Mouse (Mus musculus): ENCODE measurements around the gene Asl.

DNA sequence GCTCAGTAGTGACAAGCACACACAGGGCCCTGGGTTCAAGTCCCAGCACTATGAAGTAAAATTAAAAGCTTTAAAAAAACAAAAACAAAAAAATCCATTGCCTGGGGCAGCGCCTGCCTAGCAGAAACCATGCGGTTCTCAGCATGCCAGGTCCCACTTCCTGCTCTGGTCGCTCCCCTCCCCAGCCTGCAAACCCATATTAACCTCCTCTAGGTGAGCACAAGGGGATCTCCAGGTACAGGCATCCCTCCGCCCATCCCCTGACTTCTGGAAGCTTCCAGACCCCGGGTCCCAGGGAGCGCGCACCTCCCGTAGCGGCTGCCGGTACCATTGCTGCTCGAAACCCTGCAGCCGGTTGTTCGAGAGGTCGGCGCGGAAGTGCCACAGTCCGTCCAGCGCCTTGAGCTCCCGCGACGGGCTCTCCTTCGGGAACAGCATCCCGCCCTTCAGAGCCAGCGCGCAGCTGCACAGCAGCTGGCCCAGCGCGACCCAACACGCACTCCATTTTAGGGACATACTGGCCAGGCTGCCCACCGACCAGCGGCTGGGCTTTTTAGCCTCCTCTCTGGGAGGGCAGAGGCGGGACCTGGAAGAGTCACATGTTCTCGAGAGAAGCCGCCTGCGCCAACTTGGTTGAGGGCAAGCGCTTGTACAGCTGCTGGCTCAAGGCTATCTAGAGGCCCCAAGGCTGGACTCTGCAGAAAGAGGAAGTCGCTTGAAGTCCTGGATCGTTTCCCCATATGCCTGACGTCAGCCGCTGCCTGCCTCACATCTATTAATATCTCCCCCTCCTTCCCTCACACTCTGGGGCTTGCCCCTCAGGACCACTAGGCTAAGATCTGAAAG is 26.5 kb downstream of the Asl start, which contains the start of gene Gusb:
- TF ChIP-seq POLR2A (IDR thresholded peaks at IDR 0.05; ENCODE audit: borderline replicate concordance, control insufficient read depth, low read depth, low read length) (peak; percentile 77; the same call in 1 of the 2 replicates), CTCF (IDR thresholded peaks at IDR 0.05; ENCODE audit: control insufficient read depth, insufficient read depth, low read length) (no peak)
